Mouse (Mus musculus) C2C12 (cell line): ENCODE measurements around the gene Egr4. TPM values are rescaled to one million over a fixed set of nuclear protein-coding genes. Genes with fewer than 3 reads are reported as not detected.

ENCODE experiments used
- H3K27me3 ChIP-seq: one replicate; pipeline ENCODE4 v1.6.1; 2011; ENCODE audit not compliant: control insufficient read depth, insufficient read depth, insufficient read length
- H3K36me3 ChIP-seq: one replicate; pipeline ENCODE4 v1.6.1; 2011; ENCODE audit not compliant: control insufficient read depth, insufficient read depth
- H3K4me3 ChIP-seq: one replicate; pipeline ENCODE4 v1.5.1; 2011; ENCODE audit warnings: mild to moderate bottlenecking, control low read depth; ENCODE audit not compliant: poor library complexity, insufficient read depth, severe bottlenecking
- H3K79me2 ChIP-seq: one replicate; pipeline ENCODE4 v1.6.1; 2011; ENCODE audit not compliant: control insufficient read depth, insufficient read depth
- H3K79me3 ChIP-seq: one replicate; pipeline ENCODE4 v1.6.1; 2011; ENCODE audit warnings: low read depth, control low read depth
- H3ac ChIP-seq: one replicate; pipeline ENCODE3; 2011; ENCODE audit warnings: low read depth; ENCODE audit not compliant: control insufficient read depth, insufficient read length
- CEBPB ChIP-seq: IDR thresholded peaks from one replicate; pipeline ENCODE4 v1.6.1; 2011; ENCODE audit warnings: low read depth, mild to moderate bottlenecking, control low read depth, moderate library complexity
- CTCF ChIP-seq: IDR thresholded peaks from one replicate; pipeline ENCODE4 v1.5.1; 2011; ENCODE audit not compliant: control insufficient read depth, insufficient read depth, insufficient read length
- FOSL1 ChIP-seq: IDR thresholded peaks from one replicate; pipeline ENCODE4 v1.8.0; 2011; ENCODE audit warnings: mild to moderate bottlenecking, low read length; ENCODE audit not compliant: poor library complexity, insufficient read depth, severe bottlenecking
- MAX ChIP-seq: IDR thresholded peaks from one replicate; pipeline ENCODE4 v1.6.1; 2011; ENCODE audit warnings: mild to moderate bottlenecking, control low read depth
- MYOD1 ChIP-seq: IDR thresholded peaks from one replicate; pipeline ENCODE4 v1.6.1; 2011; ENCODE audit warnings: low read depth; ENCODE audit not compliant: control insufficient read depth, insufficient read length
- MYOG ChIP-seq: IDR thresholded peaks from one replicate; pipeline ENCODE4 v1.6.1; 2011; ENCODE audit not compliant: control insufficient read depth, insufficient read length; ENCODE audit errors: extremely low read depth
- USF1 ChIP-seq: IDR thresholded peaks from one replicate; pipeline ENCODE4 v1.6.1; 2011; ENCODE audit warnings: low read depth, mild to moderate bottlenecking, control low read depth, moderate library complexity
- polyA plus RNA-seq: library from polyadenylated mRNA; unstranded; fragments of >200 nt; fragmentation: generic; extraction: Trizol; gene quantifications from one replicate; pipeline ENCODE4 v1.2.1, GENCODE M21; 2012; ENCODE audit warnings: missing spikeins

Gene Egr4
- polyA plus RNA-seq, 1 experiment, result not detected

- no peaks in the 10 kb centered on the region for H3K79me3 ChIP-seq
- no peak overlapping the region for H3ac ChIP-seq
- no peak overlapping the region for H3K4me3 ChIP-seq
- H3K36me3 ChIP-seq, result no peaks in the 10 kb centered on the region
- peaks cover 41% of the 10 kb centered on the region for H3K27me3 ChIP-seq
- H3K79me2 ChIP-seq, result no peaks in the 10 kb centered on the region
- TF ChIP-seq CEBPB (no peak), USF1 (no peak), MYOG (no peak), CTCF (no peak), FOSL1 (no peak), MAX (no peak), MYOD1 (no peak)
Observed at GRCm38 (mm10) chr6:85477366-85477917, 35.9 kb downstream of the Egr4 start.

GRCm38 (mm10) chr6:85475581-85475980 lies 37.8 kb downstream of the Egr4 start:
- no peaks in the 10 kb centered on the region for H3K36me3 ChIP-seq
- H3ac ChIP-seq, result no peak overlapping the region
- H3K79me2 ChIP-seq, result no peaks in the 10 kb centered on the region
- peaks cover 23% of the 10 kb centered on the region for H3K27me3 ChIP-seq
- H3K79me3 ChIP-seq, result no peaks in the 10 kb centered on the region
- no peak for TF ChIP-seq CEBPB
- TF ChIP-seq MYOD1, result no peak
- H3K4me3 ChIP-seq, result no peak overlapping the region

- H3K27me3 ChIP-seq, result peaks cover 1% of the 10 kb centered on the region
- H3K4me3 ChIP-seq, result no peak overlapping the region
- TF ChIP-seq CTCF, result no peak
- no peak for TF ChIP-seq MYOD1
- TF ChIP-seq MAX, result no peak
- no peak overlapping the region for H3ac ChIP-seq
- no peaks in the 10 kb centered on the region for H3K79me2 ChIP-seq
- H3K79me3 ChIP-seq, result no peaks in the 10 kb centered on the region
- H3K36me3 ChIP-seq, result peaks cover 19% of the 10 kb centered on the region
Observed at GRCm38 (mm10) chr6:85472542-85472941, 40.8 kb downstream of the Egr4 start.

GRCm38 (mm10) chr6:85471962-85472361 lies 41.4 kb downstream of the Egr4 start:
- no peak for TF ChIP-seq MAX
- TF ChIP-seq MYOD1, result no peak
- no peak for TF ChIP-seq MYOG
- no peak for TF ChIP-seq CEBPB
- TF ChIP-seq FOSL1, result no peak
- TF ChIP-seq USF1, result no peak
- TF ChIP-seq CTCF, result no peak

GRCm38 (mm10) chr6:85469660-85470430 lies 43.5 kb downstream of the Egr4 start:
- H3K79me3 ChIP-seq, result peaks cover 1% of the 10 kb centered on the region
- H3K36me3 ChIP-seq, result peaks cover 46% of the 10 kb centered on the region
- TF ChIP-seq CTCF (no peak), MYOG (no peak), USF1 (no peak), FOSL1 (no peak), CEBPB (no peak)
- no peaks in the 10 kb centered on the region for H3K79me2 ChIP-seq
- no peak overlapping the region for H3ac ChIP-seq
- H3K27me3 ChIP-seq, result no peaks in the 10 kb centered on the region
- H3K4me3 ChIP-seq, result no peak overlapping the region

More at GRCm38 (mm10) chr6:85471962-85472361, 41.4 kb downstream of the Egr4 start:
- Histone ChIP-seq H3ac (no peak overlapping the region), H3K36me3 (peaks cover 25% of the 10 kb centered on the region), H3K79me2 (no peaks in the 10 kb centered on the region), H3K79me3 (no peaks in the 10 kb centered on the region), H3K4me3 (no peak overlapping the region), H3K27me3 (no peaks in the 10 kb centered on the region)

GRCm38 (mm10) chr6:85465381-85465780 lies 48.0 kb downstream of the Egr4 start:
- peaks cover 7% of the 10 kb centered on the region for H3K79me3 ChIP-seq
- peaks cover 9% of the 10 kb centered on the region for H3K79me2 ChIP-seq
- TF ChIP-seq USF1, result no peak
- H3ac ChIP-seq, result no peak overlapping the region
- H3K4me3 ChIP-seq, result no peak overlapping the region
- H3K27me3 ChIP-seq, result no peaks in the 10 kb centered on the region
- peaks cover 90% of the 10 kb centered on the region for H3K36me3 ChIP-seq

Other genes starting within 250 kb of the Egr4 start
- 2.2 TPM for gene Sfxn5, start 180.2 kb downstream of the Egr4 start, polyA plus RNA-seq
- 6.6 TPM for gene Rab11fip5, start 139.0 kb downstream of the Egr4 start, polyA plus RNA-seq
- gene Noto, start 89.7 kb downstream of the Egr4 start, polyA plus RNA-seq, result not detected
- gene Smyd5, start 81.6 kb downstream of the Egr4 start, polyA plus RNA-seq, result 67.0 TPM
- gene Cct7, start 62.1 kb downstream of the Egr4 start, polyA plus RNA-seq, result 531 TPM
- 35.6 TPM for gene Pradc1, start 61.6 kb downstream of the Egr4 start, polyA plus RNA-seq
- 0.02 TPM for gene Fbxo41, start 10.6 kb downstream of the Egr4 start, polyA plus RNA-seq
- 1.4 TPM for gene Alms1, start 73.9 kb upstream of the Egr4 start, polyA plus RNA-seq
- gene Nat8f7, start 199.6 kb upstream of the Egr4 start, polyA plus RNA-seq, result not detected